Mouse (Mus musculus): ENCODE data around the gene Ccr10. TPM values are rescaled to one million over a fixed set of nuclear protein-coding genes. Genes with fewer than 3 reads are reported as not detected.

Gene Ccr10
- polyA plus RNA-seq, 2 experiments, result not detected

DNA sequence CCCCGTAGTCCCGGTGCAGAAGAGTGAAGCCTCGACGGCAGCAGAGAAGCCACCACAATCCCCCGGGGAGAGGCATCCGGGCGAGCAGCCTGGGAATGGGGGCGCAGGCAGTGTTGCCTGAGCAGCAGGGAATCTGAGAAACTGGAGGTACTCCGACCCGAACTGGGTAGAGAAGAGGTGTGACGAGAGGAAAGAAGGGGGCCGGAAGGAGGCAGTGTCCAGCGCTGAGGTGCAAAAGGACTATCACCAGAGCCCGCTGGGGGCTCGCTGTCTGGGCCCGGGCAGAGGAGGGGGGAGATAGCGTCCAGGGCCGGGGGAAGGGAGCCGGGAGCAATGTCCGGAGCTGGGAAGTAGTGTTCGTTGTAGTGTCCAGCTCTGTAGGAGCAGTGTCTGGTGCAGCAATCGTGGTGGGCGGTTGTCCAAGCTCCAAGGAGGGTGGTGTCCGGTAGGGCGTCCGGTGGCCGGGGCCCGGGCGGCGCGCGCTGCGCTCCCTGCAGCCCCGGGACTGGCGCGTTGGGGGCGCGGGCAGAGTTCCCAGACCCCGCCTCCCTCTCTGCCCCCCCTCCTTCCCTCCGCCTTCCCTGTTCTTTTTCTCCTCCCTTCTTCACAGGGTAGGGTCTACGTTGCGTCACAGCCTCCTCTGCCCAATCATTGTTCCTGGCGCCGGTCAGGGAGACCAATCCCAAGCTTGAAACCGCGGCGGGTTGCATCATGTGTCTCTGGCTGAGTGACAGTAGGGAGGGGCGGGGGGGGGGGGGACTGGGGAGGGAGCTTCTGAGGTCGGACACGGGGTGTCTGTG, 4.2 kb downstream of the Ccr10 start, which contains the start of gene Plekhh3:
Plekhh3 (minus strand) TSS at position 541 of the 800 bp plus-strand sequence.
- Histone ChIP-seq H3K27ac (no peak within 1 kb of the TSS), H3K9me3 (ENCODE audit: control insufficient read depth, low read length) (no peaks in the 10 kb centered on the region), H3K4me1 (replicated peaks; ENCODE audit: control insufficient read depth in 2 of 2, insufficient read depth in 2 of 2, low read length in 1 of 2) (peaks cover 0 to 12% of the 10 kb centered on the region in 2 experiments; a peak in 2 of 4 replicates), H3K4me2 (ENCODE audit: low read depth) (peak within 1 kb of the TSS; percentile 61), H3K4me3 (ENCODE audit: insufficient read depth in 1 of 2, low read depth in 2 of 2, low read length in 2 of 2) (peak within 1 kb of the TSS; percentile 49 to 68), H3K36me3 (replicated peaks; ENCODE audit: control insufficient read depth, insufficient read depth, low read depth) (no peaks in the 10 kb centered on the region), H3K9ac (replicated peaks) (no peak within 1 kb of the TSS), H3K27me3 (ENCODE audit: control insufficient read depth, insufficient read depth, low read length) (peaks cover 99% of the 10 kb centered on the region)
- under 1% methylated on average over 49 of the region's 50 CpGs for WGBS (ENCODE audit: insufficient replicate concordance)
- DNase-seq (ENCODE audit: low read depth in 3 of 3, low spot score in 3 of 3) (peak; percentile 66 to 82 (median 75)), ATAC-seq (ENCODE audit: insufficient read depth) (peak; percentile 83)
- TF ChIP-seq EP300 (IDR thresholded peaks at IDR 0.05; ENCODE audit: low read depth) (no peak), CTCF (IDR thresholded peaks at IDR 0.05; ENCODE audit: low read depth) (0 out of 2 replicates have a peak, but pooled peaks have one; percentile 4)

DNA sequence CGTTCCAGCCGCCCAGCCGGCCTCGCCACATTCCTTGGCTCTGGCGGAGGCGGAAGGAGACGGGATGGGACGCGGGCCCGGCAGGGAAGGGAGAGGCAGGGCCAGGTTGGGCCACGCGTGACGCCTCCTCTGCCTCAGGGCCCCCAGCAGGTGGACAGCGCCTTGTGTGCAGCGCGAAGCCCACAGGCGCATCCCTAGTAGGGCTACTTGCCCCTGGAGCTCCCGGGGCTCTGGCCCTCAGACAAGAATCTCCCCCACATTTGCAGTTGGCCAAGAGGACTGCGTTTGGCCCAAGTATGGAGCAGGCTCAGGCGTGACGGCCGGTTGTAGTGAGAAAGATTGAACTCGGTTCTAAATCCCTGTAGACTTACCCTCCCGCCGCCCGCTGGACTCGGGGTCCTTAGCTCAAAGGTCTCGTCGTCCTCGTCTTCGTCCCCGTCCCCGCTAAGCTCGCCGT, 4.9 kb downstream of the Ccr10 start, which contains the start of gene Cntnap1:
Cntnap1 (plus strand) TSS at position 170 of the 457 bp plus-strand sequence.
- WGBS (ENCODE audit: insufficient replicate concordance), result 1% methylated on average over 35 of the region's 35 CpGs
- Histone ChIP-seq H3K27ac (no peak within 1 kb of the TSS), H3K4me2 (ENCODE audit: low read depth) (peak within 1 kb of the TSS; percentile 61), H3K36me3 (replicated peaks; ENCODE audit: control insufficient read depth, insufficient read depth, low read depth) (no peaks in the 10 kb centered on the region), H3K9me3 (ENCODE audit: control insufficient read depth, low read length) (no peaks in the 10 kb centered on the region), H3K4me3 (ENCODE audit: insufficient read depth in 1 of 2, low read depth in 2 of 2, low read length in 2 of 2) (peak within 1 kb of the TSS; percentile 49 to 68), H3K9ac (replicated peaks) (no peak within 1 kb of the TSS), H3K27me3 (ENCODE audit: control insufficient read depth, insufficient read depth, low read length) (peaks cover 100% of the 10 kb centered on the region), H3K4me1 (replicated peaks; ENCODE audit: control insufficient read depth in 2 of 2, insufficient read depth in 2 of 2, low read length in 1 of 2) (peaks cover 0 to 12% of the 10 kb centered on the region in 2 experiments; a peak in 2 of 4 replicates)
- DNase-seq (ENCODE audit: low read depth in 3 of 3, low spot score in 3 of 3) (no peak), ATAC-seq (ENCODE audit: insufficient read depth) (no peak)
- no peak for TF ChIP-seq CTCF (IDR thresholded peaks at IDR 0.05; ENCODE audit: low read depth)
- TF ChIP-seq EP300 (IDR thresholded peaks at IDR 0.05; ENCODE audit: low read depth), result no peak

DNA sequence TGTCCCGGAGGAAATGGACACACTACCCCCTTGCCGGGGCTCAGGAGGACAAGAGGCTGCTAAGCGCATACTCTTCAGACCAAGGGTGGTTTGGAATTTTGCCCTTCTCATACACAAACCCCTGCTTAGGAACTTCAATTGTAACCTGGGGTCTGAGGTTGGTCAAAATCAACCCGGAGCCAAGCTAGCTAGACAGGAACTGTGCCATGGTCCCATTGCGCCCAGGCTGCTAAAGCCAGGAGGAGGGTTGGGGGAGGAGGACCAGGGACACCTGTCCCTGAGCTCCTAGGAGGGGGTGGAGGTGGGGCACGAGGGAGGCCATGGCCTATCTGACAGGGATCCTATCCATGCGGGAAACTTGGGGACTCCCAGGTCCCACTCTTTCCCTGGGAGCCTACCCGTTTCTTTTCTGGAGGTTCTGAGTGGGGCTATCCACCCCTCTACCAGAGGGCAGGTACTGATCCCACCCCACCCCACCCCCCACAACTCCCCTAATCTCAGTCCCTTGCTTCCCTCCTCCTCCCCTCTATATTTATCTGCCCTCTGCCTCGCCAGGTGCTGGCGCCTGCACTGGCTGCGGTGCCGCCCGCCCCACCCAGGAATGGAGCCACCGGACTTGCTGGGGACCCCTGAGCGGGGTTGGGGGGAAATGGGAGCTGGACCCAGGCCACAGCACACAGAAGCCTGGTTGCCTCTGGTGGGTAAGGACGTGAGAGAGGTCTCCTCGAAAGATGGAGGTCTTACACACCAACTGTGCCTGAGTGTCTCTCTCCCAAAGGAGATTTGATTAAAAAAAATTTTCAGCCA, 5.7 kb downstream of the Ccr10 start:
- DNase-seq (ENCODE audit: low read depth in 3 of 3, low spot score in 3 of 3), result no peak
- TF ChIP-seq CTCF (IDR thresholded peaks at IDR 0.05; ENCODE audit: low read depth) (no peak), EP300 (IDR thresholded peaks at IDR 0.05; ENCODE audit: low read depth) (no peak)
- Histone ChIP-seq H3K4me1 (replicated peaks; ENCODE audit: control insufficient read depth in 2 of 2, insufficient read depth in 2 of 2, low read length in 1 of 2) (peaks cover 0 to 12% of the 10 kb centered on the region in 2 experiments; a peak in 2 of 4 replicates), H3K9ac (replicated peaks) (no peak overlapping the region), H3K4me2 (ENCODE audit: low read depth) (peak overlapping the region; percentile 61), H3K27me3 (ENCODE audit: control insufficient read depth, insufficient read depth, low read length) (peaks cover 100% of the 10 kb centered on the region), H3K36me3 (replicated peaks; ENCODE audit: control insufficient read depth, insufficient read depth, low read depth) (no peaks in the 10 kb centered on the region), H3K27ac (no peak overlapping the region), H3K4me3 (ENCODE audit: insufficient read depth in 1 of 2, low read depth in 2 of 2, low read length in 2 of 2) (peak overlapping the region in 1 of 2 experiments; percentile 49; a peak in 2 of 4 replicates), H3K9me3 (ENCODE audit: control insufficient read depth, low read length) (no peaks in the 10 kb centered on the region)
- WGBS (ENCODE audit: insufficient replicate concordance), result 12% methylated on average over 17 of the region's 17 CpGs
- ATAC-seq (ENCODE audit: insufficient read depth), result no peak

DNA sequence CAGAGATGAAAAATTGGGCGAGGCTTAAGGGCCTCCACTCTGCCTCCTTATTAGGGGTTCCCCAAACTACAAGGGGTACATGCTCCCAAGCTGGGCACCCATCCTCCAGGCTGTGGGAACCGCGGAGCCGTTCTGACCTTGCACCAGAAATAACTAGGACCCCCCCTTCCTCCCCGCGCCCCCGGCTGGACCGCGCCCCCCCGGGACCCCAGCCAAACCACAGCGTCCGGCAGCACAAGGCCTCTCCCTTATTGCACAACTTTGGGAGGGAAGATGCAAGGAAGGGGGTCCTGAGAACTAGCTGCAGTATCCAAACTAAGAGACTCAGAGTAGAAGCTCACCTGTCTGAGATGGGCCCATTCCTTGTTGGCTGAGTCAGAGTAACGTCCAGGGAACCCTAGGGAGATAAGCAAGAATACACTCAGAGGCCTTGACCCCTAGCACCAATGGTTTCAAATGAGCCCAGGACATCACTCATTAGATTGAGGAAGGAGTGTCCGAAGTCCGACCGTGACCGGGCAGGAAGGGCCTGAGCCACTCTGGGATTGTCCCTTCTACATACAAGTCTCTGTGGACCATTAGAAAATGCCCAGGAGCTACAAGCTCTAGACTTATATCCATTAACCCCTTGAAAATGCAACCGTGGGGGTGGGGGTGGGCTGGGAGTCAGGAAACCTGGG, 6.8 kb downstream of the Ccr10 start:
- Histone ChIP-seq H3K9ac (replicated peaks) (no peak overlapping the region), H3K4me1 (replicated peaks; ENCODE audit: control insufficient read depth in 2 of 2, insufficient read depth in 2 of 2, low read length in 1 of 2) (peaks cover 0 to 10% of the 10 kb centered on the region in 2 experiments; a peak in 1 of 4 replicates), H3K27ac (no peak overlapping the region), H3K27me3 (ENCODE audit: control insufficient read depth, insufficient read depth, low read length) (peaks cover 100% of the 10 kb centered on the region), H3K4me3 (ENCODE audit: insufficient read depth in 1 of 2, low read depth in 2 of 2, low read length in 2 of 2) (no peak overlapping the region), H3K4me2 (ENCODE audit: low read depth) (no peak overlapping the region), H3K36me3 (replicated peaks; ENCODE audit: control insufficient read depth, insufficient read depth, low read depth) (no peaks in the 10 kb centered on the region), H3K9me3 (ENCODE audit: control insufficient read depth, low read length) (no peaks in the 10 kb centered on the region)
- no peak for DNase-seq (ENCODE audit: low read depth in 3 of 3, low spot score in 3 of 3)
- no peak for TF ChIP-seq CTCF (IDR thresholded peaks at IDR 0.05; ENCODE audit: low read depth)
- no peak for ATAC-seq (ENCODE audit: insufficient read depth)
- WGBS (ENCODE audit: insufficient replicate concordance), result 21% methylated on average over 18 of the region's 18 CpGs

Data from liver, embryonic 14.5 days (tissue).